Mouse (Mus musculus) forelimb bud, embryonic 11.5 days (tissue): ENCODE measurements at regions not wholly inside any gene's neighbourhood (a gene's known extent, or its start where the extent isn't known, plus 50 kb on each side); places are given as distances from the start of the nearest gene placed in this dataset.

Experiments used
- DNase-seq: peaks from one replicate; pipeline ENCODE4 v3.0.0-alpha.2; 2012; ENCODE audit warnings: low read depth, low spot score

- DNase-seq: peak; percentile 35
Observed at GRCm38 (mm10) chr5:119563510-119564351, 106.7 kb upstream of the Tbx3 start.

DNA sequence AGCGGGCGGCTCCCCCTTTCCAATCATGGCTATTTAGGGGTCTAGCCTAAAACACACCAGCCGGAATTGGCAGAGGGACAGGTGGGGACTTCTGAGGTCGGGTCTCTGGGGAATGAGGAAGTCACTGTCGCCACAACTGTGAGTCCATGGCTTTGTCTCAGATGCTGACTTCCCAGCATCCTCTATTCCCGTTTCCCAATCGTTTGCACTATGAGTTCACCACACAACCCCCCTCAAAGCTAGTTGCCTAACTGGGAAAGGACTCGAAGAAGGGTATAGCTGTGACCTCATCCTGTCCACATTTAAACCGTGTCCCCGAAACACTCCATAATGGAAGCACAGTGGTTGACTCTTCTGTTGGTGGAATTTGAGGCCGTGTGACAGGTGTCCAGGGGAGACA is 102.8 kb upstream of the Tbx3 start:
- DNase-seq: no peak

GRCm38 (mm10) chr5:119570054-119570453 is 100.4 kb upstream of the Tbx3 start:
- DNase-seq: no peak

GRCm38 (mm10) chr5:119571644-119572043 is 98.8 kb upstream of the Tbx3 start:
- no peak for DNase-seq

DNA sequence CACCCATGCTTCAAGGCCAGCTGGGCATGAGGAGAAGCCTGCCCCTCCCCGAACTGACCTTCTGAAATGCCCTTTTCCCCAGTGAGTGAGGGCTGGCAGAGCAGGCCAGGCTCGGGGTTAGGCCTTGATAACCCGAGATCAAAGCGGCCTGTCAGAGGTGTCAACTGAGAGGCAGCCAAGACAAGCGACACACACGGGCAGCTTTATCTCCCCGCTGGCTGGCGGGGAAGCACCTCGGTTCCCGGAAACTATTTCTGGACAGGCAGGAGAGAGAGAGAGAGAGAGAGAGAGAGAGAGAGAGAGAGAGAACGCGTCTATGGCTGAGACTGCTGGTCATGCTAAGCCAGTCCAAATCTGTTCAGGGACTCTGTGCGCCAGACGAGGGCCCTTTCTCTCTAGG is 95.3 kb upstream of the Tbx3 start:
- no peak for DNase-seq

DNA sequence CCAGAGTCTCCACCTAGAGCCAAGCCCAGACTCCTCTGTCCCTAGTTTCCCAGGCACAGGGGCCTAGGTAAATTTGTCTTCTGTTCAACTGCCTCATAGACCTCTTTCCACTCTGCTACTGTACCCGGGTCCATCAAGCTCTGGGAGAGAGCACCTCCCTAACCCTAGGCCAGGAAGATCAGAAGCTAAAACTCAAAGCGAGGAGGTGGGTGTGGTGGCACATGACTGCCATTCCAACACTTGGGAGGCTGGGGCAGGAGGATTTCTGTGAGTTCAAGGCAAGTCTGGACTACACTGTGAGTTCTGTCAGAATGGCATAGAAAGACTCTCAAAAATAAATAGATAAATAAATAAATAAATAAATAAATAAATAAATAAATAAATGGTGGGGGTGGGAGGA is 91.2 kb upstream of the Tbx3 start:
- no peak for DNase-seq

GRCm38 (mm10) chr5:119579806-119580205 is 90.7 kb upstream of the Tbx3 start:
- no peak for DNase-seq

GRCm38 (mm10) chr5:119580395-119580794 is 90.1 kb upstream of the Tbx3 start:
- DNase-seq: no peak

GRCm38 (mm10) chr5:119580798-119581197 is 89.7 kb upstream of the Tbx3 start:
- DNase-seq: no peak

- DNase-seq: no peak
Observed at GRCm38 (mm10) chr5:119584389-119584788, 86.1 kb upstream of the Tbx3 start.

DNA sequence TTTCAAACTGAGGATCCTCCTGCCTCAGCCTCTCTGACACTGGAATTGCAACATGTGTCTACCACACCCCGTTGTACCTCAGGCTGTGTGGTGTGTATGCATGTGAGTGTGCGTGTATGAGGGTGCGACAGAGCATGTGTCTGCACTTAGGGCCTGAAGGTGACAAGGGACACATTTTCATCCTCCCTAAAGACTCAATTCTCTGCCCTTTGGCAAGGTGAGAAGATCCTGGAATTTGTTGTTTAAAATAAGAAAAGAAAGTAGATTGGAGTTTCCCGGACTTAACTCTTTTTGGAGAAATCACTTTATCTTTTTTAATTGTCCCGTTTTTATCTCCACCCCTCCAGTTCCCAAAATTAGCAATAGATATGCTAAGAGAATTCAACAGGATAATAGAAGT is 85.6 kb upstream of the Tbx3 start:
- no peak for DNase-seq

DNA sequence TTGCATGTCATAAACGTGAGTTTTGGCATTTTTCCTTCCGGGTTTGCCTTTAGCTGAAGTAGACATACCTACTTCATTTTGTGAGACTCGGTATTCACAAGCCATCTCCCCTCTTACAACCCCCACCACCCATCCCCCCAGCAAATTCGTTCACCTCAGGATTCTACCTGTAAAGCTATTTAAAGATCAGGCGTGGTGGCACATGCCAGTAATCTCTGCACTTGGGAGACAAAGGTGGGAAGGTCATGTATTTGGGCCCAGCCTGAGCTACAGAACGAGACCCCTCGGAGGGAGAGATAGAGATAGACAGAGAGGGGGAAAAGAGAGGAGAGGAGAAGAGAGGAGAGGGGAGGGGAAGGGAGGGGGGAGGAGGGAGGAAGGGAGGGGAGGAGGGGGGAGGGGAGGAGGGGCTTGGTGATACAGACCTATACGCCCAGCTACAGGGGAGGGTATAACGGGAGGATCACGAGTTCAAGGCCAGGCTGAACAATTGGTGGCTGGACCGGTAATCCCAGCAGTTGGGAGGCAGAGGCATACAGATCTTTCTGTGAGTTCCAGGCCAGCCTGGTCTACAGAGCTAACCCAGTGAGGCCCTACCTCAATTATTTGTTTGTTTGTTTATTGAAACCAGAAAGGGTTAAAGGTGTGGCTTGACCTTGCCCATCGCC is 83.9 kb upstream of the Tbx3 start:
- no peak for DNase-seq

- DNase-seq: no peak
Observed at GRCm38 (mm10) chr5:119587239-119587811, 83.1 kb upstream of the Tbx3 start.

GRCm38 (mm10) chr5:119588340-119589272 is 81.9 kb upstream of the Tbx3 start:
- DNase-seq: no peak

DNA sequence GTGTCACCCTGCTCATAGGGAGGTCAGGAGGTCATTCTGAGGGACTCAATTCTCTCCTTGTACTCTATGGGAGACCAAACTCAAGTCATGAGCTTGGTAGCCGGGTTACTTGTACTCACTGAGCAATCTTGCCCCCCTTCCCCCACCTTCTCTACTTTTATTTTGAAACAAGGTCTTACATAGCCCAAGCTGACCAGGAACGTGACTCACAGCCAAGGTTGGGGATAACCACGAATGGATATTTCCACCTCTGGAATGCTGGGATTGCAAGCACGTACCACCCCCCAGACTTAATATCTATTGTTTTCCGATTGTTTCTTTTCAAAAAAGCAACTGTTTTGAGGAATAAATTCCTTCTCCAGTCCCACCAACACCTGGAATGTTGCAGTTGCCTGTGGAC is 79.2 kb upstream of the Tbx3 start:
- DNase-seq: no peak

GRCm38 (mm10) chr5:119592891-119593290 is 77.6 kb upstream of the Tbx3 start:
- DNase-seq: no peak

DNA sequence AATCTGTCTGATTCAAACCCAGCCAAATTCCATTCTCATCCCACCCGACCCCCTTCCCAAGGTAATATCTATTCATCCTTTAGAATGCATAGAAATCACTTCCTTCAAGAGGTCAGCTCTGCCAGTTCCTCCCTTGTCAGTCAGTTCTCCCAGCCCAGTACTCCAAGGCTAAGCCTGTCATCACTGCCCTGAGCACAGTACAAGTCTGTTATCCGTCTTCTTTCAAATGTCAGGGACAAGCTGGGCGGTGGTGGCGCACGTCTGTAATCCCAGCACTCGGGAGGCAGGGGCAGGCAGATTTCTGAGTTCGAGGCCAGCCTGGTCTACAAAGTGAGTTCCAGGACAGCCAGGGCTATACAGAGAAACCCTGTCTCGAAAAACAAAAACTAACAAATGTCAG is 75.9 kb upstream of the Tbx3 start:
- no peak for DNase-seq

GRCm38 (mm10) chr5:119596295-119596993 is 74.0 kb upstream of the Tbx3 start:
- DNase-seq: no peak

GRCm38 (mm10) chr5:119596994-119597391 is 73.5 kb upstream of the Tbx3 start:
- no peak for DNase-seq

DNA sequence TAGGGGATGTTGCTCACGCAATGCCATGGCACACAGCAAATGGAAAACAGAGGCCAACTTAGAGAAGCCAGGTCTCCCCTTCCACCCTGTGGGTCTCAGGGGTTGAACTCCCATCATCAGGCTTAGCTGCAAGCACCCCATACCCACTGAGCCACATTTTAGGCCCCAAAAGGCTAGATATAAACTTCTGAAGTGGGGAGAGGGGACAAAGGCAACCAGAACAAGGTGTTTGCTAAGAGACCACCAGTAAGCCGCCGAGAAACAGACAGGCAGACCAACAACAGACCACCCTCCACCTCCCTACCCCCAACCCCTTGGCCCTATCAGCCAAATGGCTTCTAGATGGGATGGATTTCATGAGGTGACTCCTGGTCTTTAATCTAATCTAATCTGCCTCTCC is 72.9 kb upstream of the Tbx3 start:
- DNase-seq: no peak

GRCm38 (mm10) chr5:119598166-119598565 is 72.3 kb upstream of the Tbx3 start:
- DNase-seq: no peak
